Mouse (Mus musculus) skeletal muscle tissue, adult 2 months (tissue): ENCODE data around the gene Prss53.

Experiments used
- DNase-seq: peaks from one replicate; pipeline ENCODE4 v3.0.0-alpha.2; 2012; ENCODE audit warnings: low read depth, low spot score

Prss53 gene

GRCm38 (mm10) chr7:127890798-127891197 is at the start of gene Prss53:
Gene Prss53, minus strand, starts transcription at chr7:127890970.
- DNase-seq, result no peak

- DNase-seq, result no peak
Observed at GRCm38 (mm10) chr7:127936216-127936884, 45.6 kb upstream of the Prss53 start.

- peak; percentile 29 for DNase-seq
Observed at GRCm38 (mm10) chr7:127935748-127936159, 45.0 kb upstream of the Prss53 start.

- peak; percentile 96 for DNase-seq
Observed at GRCm38 (mm10) chr7:127935028-127935722, 44.4 kb upstream of the Prss53 start.

GRCm38 (mm10) chr7:127934075-127934474 is 43.3 kb upstream of the Prss53 start:
- DNase-seq, result no peak

- DNase-seq, result no peak
Observed at GRCm38 (mm10) chr7:127932273-127933031, 41.7 kb upstream of the Prss53 start.

GRCm38 (mm10) chr7:127931351-127932135 is 40.8 kb upstream of the Prss53 start:
- no peak for DNase-seq

- DNase-seq, result no peak
Observed at GRCm38 (mm10) chr7:127930636-127931035, 39.9 kb upstream of the Prss53 start.

- no peak for DNase-seq
Observed at GRCm38 (mm10) chr7:127929923-127930322, 39.2 kb upstream of the Prss53 start, which contains the start of gene Prss8. Gene Prss8, minus strand, starts transcription at chr7:127930104.

GRCm38 (mm10) chr7:127928596-127928995 is 37.8 kb upstream of the Prss53 start:
- DNase-seq, result no peak

- no peak for DNase-seq
Observed at GRCm38 (mm10) chr7:127927726-127928125, 37.0 kb upstream of the Prss53 start.

- DNase-seq, result no peak
Observed at GRCm38 (mm10) chr7:127926846-127927245, 36.1 kb upstream of the Prss53 start.

GRCm38 (mm10) chr7:127926066-127926465 is 35.3 kb upstream of the Prss53 start:
- no peak for DNase-seq

GRCm38 (mm10) chr7:127925252-127925651 is 34.5 kb upstream of the Prss53 start:
- DNase-seq, result no peak

- DNase-seq, result no peak
Observed at GRCm38 (mm10) chr7:127923714-127924113, 32.9 kb upstream of the Prss53 start.

- DNase-seq, result no peak
Observed at GRCm38 (mm10) chr7:127922451-127923275, 31.9 kb upstream of the Prss53 start.

- DNase-seq, result no peak
Observed at GRCm38 (mm10) chr7:127921516-127921915, 30.7 kb upstream of the Prss53 start.

GRCm38 (mm10) chr7:127919290-127919689 is 28.5 kb upstream of the Prss53 start:
- no peak for DNase-seq

- DNase-seq, result no peak
Observed at GRCm38 (mm10) chr7:127918203-127918602, 27.4 kb upstream of the Prss53 start.

- no peak for DNase-seq
Observed at GRCm38 (mm10) chr7:127915293-127915692, 24.5 kb upstream of the Prss53 start.

- DNase-seq, result no peak
Observed at GRCm38 (mm10) chr7:127912938-127913337, 22.2 kb upstream of the Prss53 start.
